Mouse (Mus musculus): ENCODE measurements around the gene Zfp266. TPM values are rescaled to one million over a fixed set of nuclear protein-coding genes. Genes with fewer than 3 reads are reported as not detected.

Gene Zfp266
- total RNA-seq, 1 experiment from 2014 or later, result 47.2 TPM

- peak; percentile 83 for DNase-seq
Measured at GRCm38 (mm10) chr9:20492527-20493233, 28.5 kb downstream of the Zfp266 start, which contains the start of gene Zfp426. Gene Zfp426 (minus strand): TSS chr9:20492746.

DNA sequence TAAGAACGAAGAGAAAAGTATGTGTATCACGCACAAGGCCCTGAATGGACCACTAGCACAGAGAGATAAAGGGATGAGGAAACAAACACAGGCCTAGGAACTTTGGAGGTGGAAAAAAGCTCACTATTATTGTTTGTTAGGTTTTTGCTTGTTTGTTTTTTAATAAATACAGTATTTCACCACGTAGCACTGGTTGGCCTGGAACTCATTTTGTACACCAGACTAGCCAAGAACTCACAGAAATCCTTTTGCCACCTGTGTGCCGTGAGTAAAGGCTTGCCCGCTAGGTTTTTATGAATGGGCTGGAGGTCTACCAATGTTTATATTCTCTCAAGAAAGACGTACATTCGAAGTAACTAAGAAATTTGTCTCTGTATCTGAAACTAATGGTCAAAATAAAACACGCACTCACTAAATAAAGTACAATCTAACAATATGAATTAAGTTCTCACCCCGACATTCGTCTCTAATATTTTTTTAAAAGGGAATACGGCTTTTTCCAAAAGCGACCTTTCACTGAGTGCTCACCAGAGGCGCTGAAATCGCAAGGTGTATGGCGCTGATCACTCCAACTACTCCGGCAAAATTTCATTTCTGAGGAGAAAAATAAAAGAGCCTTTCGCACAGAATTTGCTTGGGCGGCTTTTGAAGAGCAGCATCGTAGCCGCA lies 29.2 kb downstream of the Zfp266 start:
- no peak for DNase-seq

- no peak for DNase-seq
Measured at GRCm38 (mm10) chr9:20489536-20489935, 31.7 kb downstream of the Zfp266 start.

DNA sequence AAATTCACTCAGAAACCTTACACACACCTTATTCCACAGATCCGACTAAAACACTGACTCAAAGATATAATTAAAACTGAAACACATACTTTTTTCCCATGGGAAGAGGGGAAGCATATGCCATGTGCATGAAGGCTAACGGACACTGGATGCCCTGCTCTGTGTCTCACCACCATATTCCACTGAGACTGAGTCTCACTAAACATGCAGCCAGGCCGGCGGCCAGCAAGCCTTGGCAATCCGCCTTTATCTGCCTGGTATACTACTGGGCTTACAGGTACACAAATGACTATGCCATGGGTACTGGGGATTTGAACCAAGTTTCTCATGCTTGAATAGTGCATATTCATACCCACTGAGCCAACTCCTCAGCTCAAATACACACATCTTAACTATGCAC lies 41.8 kb downstream of the Zfp266 start:
- DNase-seq, result no peak

GRCm38 (mm10) chr9:20476632-20477031 lies 44.6 kb downstream of the Zfp266 start:
- DNase-seq, result no peak

GRCm38 (mm10) chr9:20466761-20467442 lies 54.3 kb downstream of the Zfp266 start:
- DNase-seq, result peak; percentile 28

DNA sequence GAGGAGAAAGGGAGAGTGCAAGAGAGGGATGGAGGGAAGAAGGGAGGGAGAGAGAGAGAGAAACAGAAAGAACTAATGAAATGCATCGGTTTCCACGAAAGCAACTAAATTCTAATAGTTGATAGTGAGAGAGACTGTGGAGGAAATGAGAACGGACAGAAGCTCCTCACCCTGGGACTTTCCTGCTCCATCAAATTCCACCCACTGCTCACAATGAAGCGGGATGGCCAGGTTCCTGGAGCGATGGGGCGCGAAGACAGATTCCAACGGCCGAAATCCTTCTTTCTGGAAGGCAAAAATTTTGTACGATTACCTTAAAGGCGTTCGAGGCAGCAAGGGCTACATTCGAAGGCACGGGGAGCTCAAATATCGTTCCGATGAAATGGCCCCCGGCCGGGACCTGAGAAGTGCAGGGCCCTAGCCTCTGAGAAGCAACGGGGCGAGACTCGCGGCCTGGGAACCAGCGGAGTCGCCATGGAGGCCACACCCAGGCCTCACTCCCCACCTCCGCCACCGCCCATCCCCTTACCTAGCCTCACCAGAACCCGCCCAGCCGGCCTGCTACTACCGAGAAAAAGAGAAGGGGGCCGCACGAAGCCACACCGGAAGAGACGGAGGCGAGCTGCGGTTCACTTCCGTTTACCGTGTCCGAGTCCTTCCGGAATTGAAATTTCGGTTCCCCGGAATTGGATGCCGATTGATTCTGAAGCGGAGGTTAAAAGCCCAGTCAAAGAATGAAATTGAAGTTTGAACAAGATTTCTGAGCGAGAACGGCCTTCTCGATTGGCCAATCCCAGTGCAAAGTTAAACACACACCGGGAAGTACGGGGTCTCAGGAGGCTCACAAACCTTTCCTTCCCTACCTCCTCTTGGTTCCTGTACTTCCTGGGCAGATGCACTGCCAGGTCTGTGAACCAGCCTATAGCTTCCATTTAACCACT lies 61.6 kb downstream of the Zfp266 start, which contains the start of gene Zfp26:
Gene Zfp26 (minus strand): TSS at position 786 of the 941 bp plus-strand sequence.
- DNase-seq, result peak; percentile 68

DNA sequence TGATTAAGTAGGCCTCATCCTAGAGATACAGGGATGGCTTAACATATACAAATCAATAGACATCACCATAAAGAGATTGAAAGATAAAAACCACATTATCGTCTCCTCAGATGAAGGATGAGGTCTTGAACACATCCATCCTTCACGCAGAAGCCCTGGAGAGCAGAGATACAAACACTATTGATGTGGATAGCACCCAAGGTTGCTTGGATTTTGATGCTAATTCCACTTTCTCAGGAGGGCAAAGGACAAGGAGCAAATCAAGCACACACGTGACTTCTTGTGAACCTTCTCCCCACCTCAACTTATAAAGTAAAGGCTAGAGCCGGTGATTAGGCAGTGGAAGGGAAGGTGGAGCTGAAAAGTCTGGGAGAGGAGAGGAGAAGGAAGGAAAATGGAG lies 67.6 kb downstream of the Zfp266 start:
- no peak for DNase-seq

- no peak for DNase-seq
Measured at GRCm38 (mm10) chr9:20451493-20451892, 69.7 kb downstream of the Zfp266 start.

Other genes starting within 250 kb of the Zfp266 start
- not detected in 2 replicates for gene Olfr39, start 239.1 kb downstream of the Zfp266 start, total RNA-seq (2021)
- not detected in 2 replicates for gene Olfr873, start 222.9 kb downstream of the Zfp266 start, total RNA-seq (2021)
- gene Olfr18, start 185.3 kb downstream of the Zfp266 start, total RNA-seq (2021), result not detected in 2 replicates
- gene Zfp560, start 136.2 kb downstream of the Zfp266 start, total RNA-seq (2021), result 4.5 and 6.9 TPM in 2 replicates
- gene Zfp26, start 61.3 kb downstream of the Zfp266 start, total RNA-seq (2021), result 17.1 and 28.7 TPM in 2 replicates
- 21.1 and 30.5 TPM in 2 replicates for gene Zfp426, start 28.7 kb downstream of the Zfp266 start, total RNA-seq (2021)
- 9.0 and 12.9 TPM in 2 replicates for gene Zfp846, start 59.9 kb upstream of the Zfp266 start, total RNA-seq (2021)
- gene Ubl5, start 121.5 kb upstream of the Zfp266 start, total RNA-seq (2021), result 331 and 363 TPM in 2 replicates
- 20.5 and 30.0 TPM in 2 replicates for gene Fbxl12, start 123.3 kb upstream of the Zfp266 start, total RNA-seq (2021)
- 21.6 and 24.8 TPM in 2 replicates for gene Pin1, start 130.7 kb upstream of the Zfp266 start, total RNA-seq (2021)
- gene Olfm2, start 224.9 kb upstream of the Zfp266 start, total RNA-seq (2021), result 0.46 and 0.52 TPM in 2 replicates

Measured in adrenal gland, postnatal 25 days (tissue).